Comparison of ENCODE assay signal across 9 mouse cellular contexts in the genomic region with DNA sequence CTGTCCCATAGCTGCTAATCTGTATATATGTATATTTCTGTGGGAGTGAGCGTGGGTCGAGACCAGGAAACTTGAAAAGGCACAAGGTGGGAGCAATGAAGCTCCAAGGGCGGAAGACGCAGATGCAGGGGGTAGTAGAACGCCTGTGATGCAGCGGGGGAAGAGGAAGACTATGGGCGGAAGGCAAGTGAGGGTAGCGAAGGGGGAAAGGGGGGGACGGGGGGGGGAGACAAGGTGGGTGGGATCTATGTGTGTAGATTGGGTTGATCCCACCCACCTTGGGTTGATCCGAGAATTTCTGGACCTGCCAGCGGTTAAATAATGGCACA. TPM values are rescaled to one million over a fixed set of nuclear protein-coding genes. Genes with fewer than 3 reads are reported as not detected.
DNase-seq lines count a peak whose midpoint lies in the region; ATAC-seq and TF ChIP-seq lines count a peak whose summit lies in the region.
"Had no signal": no experiment of that assay in that cellular context is flagged by ENCODE, and none has a peak within 500 bp of the region (broad histone marks: within the 10 kb centered on the region; RNA-seq: fewer than 3 reads in every experiment).

No protein-coding gene starts in this region.

- TF ChIP-seq CTCF in hindbrain, postnatal 0 days (IDR thresholded peaks at IDR 0.05; ENCODE audit: low read depth) = no peak

- WGBS in kidney, embryonic 14.5 days = 40% methylated on average over 11 of the region's 11 CpGs
- WGBS in embryonic facial prominence, embryonic 12.5 days = 16% methylated on average over 11 of the region's 11 CpGs
- 26% methylated on average over 11 of the region's 11 CpGs for WGBS in hindbrain, postnatal 0 days
- WGBS in midbrain, embryonic 15.5 days = 15% methylated on average over 11 of the region's 11 CpGs

- H3K4me2 ChIP-seq in kidney, embryonic 14.5 days (replicated peaks; ENCODE audit: low read depth, low read length) = peak overlapping the region; percentile 27; the same call in 1 of the 2 replicates
- peak overlapping the region; percentile 46 for H3K4me2 ChIP-seq in embryonic facial prominence, embryonic 12.5 days (replicated peaks)
- peak overlapping the region; percentile 58 for H3K4me2 ChIP-seq in hindbrain, postnatal 0 days (ENCODE audit: low read depth, low read length)
- H3K4me2 ChIP-seq in midbrain, embryonic 15.5 days = peak overlapping the region; percentile 57

- no peaks in the 10 kb centered on the region for H3K36me3 ChIP-seq in kidney, embryonic 14.5 days (ENCODE audit: control insufficient read depth, insufficient read depth, low read length)
- H3K36me3 ChIP-seq in embryonic facial prominence, embryonic 12.5 days = no peaks in the 10 kb centered on the region
- no peaks in the 10 kb centered on the region for H3K36me3 ChIP-seq in hindbrain, postnatal 0 days (ENCODE audit: insufficient read depth, low read length)
- H3K36me3 ChIP-seq in midbrain, embryonic 15.5 days (replicated peaks) = no peaks in the 10 kb centered on the region

- H3K27ac ChIP-seq in kidney, embryonic 14.5 days (ENCODE audit: low read depth, low read length) = no peak overlapping the region
- no peak overlapping the region for H3K27ac ChIP-seq in embryonic facial prominence, embryonic 12.5 days
- peak overlapping the region; percentile 22; the same call in 1 of the 2 replicates for H3K27ac ChIP-seq in hindbrain, postnatal 0 days
- 0 out of 2 replicates have a peak overlapping the region, but pooled peaks have one; percentile 31 for H3K27ac ChIP-seq in midbrain, embryonic 15.5 days

- H3K9ac ChIP-seq in kidney, embryonic 14.5 days (ENCODE audit: low read depth, low read length) = no peak overlapping the region
- H3K9ac ChIP-seq in embryonic facial prominence, embryonic 12.5 days = no peak overlapping the region
- no peak overlapping the region for H3K9ac ChIP-seq in hindbrain, postnatal 0 days (replicated peaks; ENCODE audit: low read length)
- H3K9ac ChIP-seq in midbrain, embryonic 15.5 days = no peak overlapping the region

- H3K4me1 ChIP-seq in kidney, embryonic 14.5 days (ENCODE audit: control insufficient read depth, insufficient read depth, low read length) = 0 out of 2 replicates have a peak, but pooled peaks cover 7% of the 10 kb centered on the region
- no peaks in the 10 kb centered on the region for H3K4me1 ChIP-seq in embryonic facial prominence, embryonic 12.5 days
- H3K4me1 ChIP-seq in hindbrain, postnatal 0 days (ENCODE audit: insufficient read depth, low read length) = 0 out of 2 replicates have a peak, but pooled peaks cover 6% of the 10 kb centered on the region
- H3K4me1 ChIP-seq in midbrain, embryonic 15.5 days = peaks cover 15% of the 10 kb centered on the region; the same call in 1 of the 2 replicates

- 0 out of 2 replicates have a peak, but pooled peaks cover 3% of the 10 kb centered on the region for H3K27me3 ChIP-seq in kidney, embryonic 14.5 days (ENCODE audit: control insufficient read depth, insufficient read depth, low read length)
- peaks cover 19% of the 10 kb centered on the region for H3K27me3 ChIP-seq in embryonic facial prominence, embryonic 12.5 days
- H3K27me3 ChIP-seq in hindbrain, postnatal 0 days (ENCODE audit: insufficient read depth, low read length) = no peaks in the 10 kb centered on the region
- H3K27me3 ChIP-seq in midbrain, embryonic 15.5 days (replicated peaks) = no peaks in the 10 kb centered on the region

- peak; percentile 8; the same call in 1 of the 2 replicates for ATAC-seq in kidney, embryonic 14.5 days (ENCODE audit: low FRiP score, low TSS enrichment)
- ATAC-seq in embryonic facial prominence, embryonic 12.5 days (ENCODE audit: insufficient number of reproducible peaks, insufficient read depth, low FRiP score, low TSS enrichment) = no peak
- no peak for ATAC-seq in hindbrain, postnatal 0 days
- ATAC-seq in midbrain, embryonic 15.5 days (replicated peaks) = 0 out of 2 replicates have a peak, but pooled peaks have one; percentile 17

- H3K4me3 ChIP-seq in kidney, embryonic 14.5 days (ENCODE audit: low read length) = no peak overlapping the region
- H3K4me3 ChIP-seq in embryonic facial prominence, embryonic 12.5 days = peak overlapping the region; percentile 28; the same call in 1 of the 2 replicates
- peak overlapping the region; percentile 33 for H3K4me3 ChIP-seq in hindbrain, postnatal 0 days (ENCODE audit: low read length)
- H3K4me3 ChIP-seq in midbrain, embryonic 15.5 days = peak overlapping the region; percentile 34

- peaks cover 3% of the 10 kb centered on the region; the same call in 1 of the 2 replicates for H3K9me3 ChIP-seq in kidney, embryonic 14.5 days (ENCODE audit: control insufficient read depth, low read length)
- H3K9me3 ChIP-seq in embryonic facial prominence, embryonic 12.5 days = 0 out of 2 replicates have a peak, but pooled peaks cover 4% of the 10 kb centered on the region
- H3K9me3 ChIP-seq in hindbrain, postnatal 0 days (ENCODE audit: low read length) = no peaks in the 10 kb centered on the region
- no peaks in the 10 kb centered on the region for H3K9me3 ChIP-seq in midbrain, embryonic 15.5 days

- no peak for DNase-seq in kidney, adult 8-10 months
- no peak for DNase-seq in hindbrain, postnatal 0 days (ENCODE audit: low spot score)
- no peak for DNase-seq in MN1 (ENCODE audit: low spot score)
- no peak for DNase-seq in urinary bladder, postnatal 14 days (ENCODE audit: low spot score)
- no peak for DNase-seq in cerebellum, postnatal 36 days
- DNase-seq: gastrocnemius, postnatal 36 days had no signal

RNA-seq across cellular contexts. Expression of a gene that starts 5.8 kb away (rescaled TPM):
- polyA plus RNA-seq in kidney, embryonic 14.5 days (2014; fragmentation: Nextera tagmentation; extraction: Ambion mirVana) = 0.22 TPM in 1 of 2 replicates, not detected in the other
- polyA plus RNA-seq in embryonic facial prominence, embryonic 12.5 days (2016; fragmentation: Nextera tagmentation; extraction: Ambion mirVana) = not detected in 2 replicates
- 0.31 and 3.3 TPM in 2 replicates for total RNA-seq in hindbrain, postnatal 0 days (2014; rRNA removed)
- polyA plus RNA-seq in hindbrain, postnatal 0 days (2015; fragmentation: Nextera tagmentation; extraction: Ambion mirVana) = 0.30 and 0.45 TPM in 2 replicates
- polyA plus RNA-seq in midbrain, embryonic 15.5 days (2015; fragmentation: Nextera tagmentation; extraction: Ambion mirVana) = 0.40 and 0.65 TPM in 2 replicates

RNA-seq across cellular contexts. Expression of a gene that starts 14.5 kb away (rescaled TPM):
- 4.5 and 5.2 TPM in 2 replicates for polyA plus RNA-seq in kidney, embryonic 14.5 days (2014; fragmentation: Nextera tagmentation; extraction: Ambion mirVana)
- polyA plus RNA-seq in embryonic facial prominence, embryonic 12.5 days (2016; fragmentation: Nextera tagmentation; extraction: Ambion mirVana) = 4.0 and 4.3 TPM in 2 replicates
- total RNA-seq in hindbrain, postnatal 0 days (2014; rRNA removed) = 12.5 and 12.7 TPM in 2 replicates
- 5.2 and 5.7 TPM in 2 replicates for polyA plus RNA-seq in hindbrain, postnatal 0 days (2015; fragmentation: Nextera tagmentation; extraction: Ambion mirVana)
- polyA plus RNA-seq in midbrain, embryonic 15.5 days (2015; fragmentation: Nextera tagmentation; extraction: Ambion mirVana) = 4.5 and 4.6 TPM in 2 replicates

RNA-seq across cellular contexts. Expression of a gene that starts 21.3 kb away (rescaled TPM):
- 3.1 and 3.6 TPM in 2 replicates for polyA plus RNA-seq in kidney, embryonic 14.5 days (2014; fragmentation: Nextera tagmentation; extraction: Ambion mirVana)
- 5.4 and 7.7 TPM in 2 replicates for polyA plus RNA-seq in embryonic facial prominence, embryonic 12.5 days (2016; fragmentation: Nextera tagmentation; extraction: Ambion mirVana)
- 24.2 and 32.3 TPM in 2 replicates for total RNA-seq in hindbrain, postnatal 0 days (2014; rRNA removed)
- 27.5 and 29.4 TPM in 2 replicates for polyA plus RNA-seq in hindbrain, postnatal 0 days (2015; fragmentation: Nextera tagmentation; extraction: Ambion mirVana)
- polyA plus RNA-seq in midbrain, embryonic 15.5 days (2015; fragmentation: Nextera tagmentation; extraction: Ambion mirVana) = 46.3 and 47.7 TPM in 2 replicates

RNA-seq across cellular contexts. Expression of a gene that starts 23.5 kb away (rescaled TPM):
- polyA plus RNA-seq in kidney, embryonic 14.5 days (2014; fragmentation: Nextera tagmentation; extraction: Ambion mirVana) = 0.95 and 1.3 TPM in 2 replicates
- 0.74 and 0.93 TPM in 2 replicates for polyA plus RNA-seq in embryonic facial prominence, embryonic 12.5 days (2016; fragmentation: Nextera tagmentation; extraction: Ambion mirVana)
- 8.3 and 12.2 TPM in 2 replicates for total RNA-seq in hindbrain, postnatal 0 days (2014; rRNA removed)
- 0.43 and 0.76 TPM in 2 replicates for polyA plus RNA-seq in hindbrain, postnatal 0 days (2015; fragmentation: Nextera tagmentation; extraction: Ambion mirVana)
- 0.54 and 0.57 TPM in 2 replicates for polyA plus RNA-seq in midbrain, embryonic 15.5 days (2015; fragmentation: Nextera tagmentation; extraction: Ambion mirVana)

RNA-seq across cellular contexts. Expression of a gene that starts 25.1 kb away (rescaled TPM):
- 1.1 and 2.5 TPM in 2 replicates for polyA plus RNA-seq in kidney, embryonic 14.5 days (2014; fragmentation: Nextera tagmentation; extraction: Ambion mirVana)
- polyA plus RNA-seq in embryonic facial prominence, embryonic 12.5 days (2016; fragmentation: Nextera tagmentation; extraction: Ambion mirVana) = 1.5 and 1.6 TPM in 2 replicates
- total RNA-seq in hindbrain, postnatal 0 days (2014; rRNA removed) = 2.5 and 2.8 TPM in 2 replicates
- polyA plus RNA-seq in hindbrain, postnatal 0 days (2015; fragmentation: Nextera tagmentation; extraction: Ambion mirVana) = 0.77 and 1.0 TPM in 2 replicates
- 1.0 and 1.4 TPM in 2 replicates for polyA plus RNA-seq in midbrain, embryonic 15.5 days (2015; fragmentation: Nextera tagmentation; extraction: Ambion mirVana)

Comparison
In these comparisons a context has a peak if more than half of its experiments do, and no peak if none do; other contexts are left out.
1. ATAC-seq: peak in kidney, embryonic 14.5 days (single experiment) and midbrain, embryonic 15.5 days (single experiment); none in embryonic facial prominence, embryonic 12.5 days (single experiment) and hindbrain, postnatal 0 days (single experiment).
2. H3K27ac ChIP-seq: peak in hindbrain, postnatal 0 days (single experiment) and midbrain, embryonic 15.5 days (single experiment); none in kidney, embryonic 14.5 days (single experiment) and embryonic facial prominence, embryonic 12.5 days (single experiment).
3. Peak in every context shown above with its lines, with median percentiles within 50 percentile points of each other: H3K4me2 ChIP-seq.